Mouse (Mus musculus) hindbrain, embryonic 12.5 days (tissue): ENCODE results near the gene Ccnf. TPM values are rescaled to one million over a fixed set of nuclear protein-coding genes. Genes with fewer than 3 reads are reported as not detected.

Experiments
- ATAC-seq: fragments of 200-750 bp; cut with Nextera tagmentation; 2 replicates; pipeline ENCODE4 v1.8.0; 2017; ENCODE audit warnings: moderate TSS enrichment; ENCODE audit not compliant: low FRiP score
- H3K27ac ChIP-seq: fragments of 300-500 bp; sonication (generic); 2 replicates; pipeline ENCODE4 v1.5.1; 2016; ENCODE audit warnings: mild to moderate bottlenecking
- H3K27me3 ChIP-seq: fragments of 300-500 bp; sonication (generic); 2 replicates; pipeline ENCODE4 v1.6.1; 2016; ENCODE audit warnings: mild to moderate bottlenecking
- H3K36me3 ChIP-seq: fragments of 300-500 bp; sonication (generic); 2 replicates; pipeline ENCODE4 v1.6.1; 2016; ENCODE audit warnings: mild to moderate bottlenecking
- H3K4me1 ChIP-seq: fragments of 300-500 bp; sonication (generic); 2 replicates; pipeline ENCODE4 v1.6.1; 2016
- H3K4me2 ChIP-seq: fragments of 300-500 bp; sonication (generic); replicated peaks from 2 replicates; pipeline ENCODE4 v1.6.1; 2016; ENCODE audit warnings: mild to moderate bottlenecking
- H3K4me3 ChIP-seq: fragments of 300-500 bp; sonication (generic); 2 replicates; pipeline ENCODE4 v1.5.1; 2016; ENCODE audit warnings: mild to moderate bottlenecking
- H3K9ac ChIP-seq: fragments of 300-500 bp; sonication (generic); 2 replicates; pipeline ENCODE4 v1.6.1; 2016; ENCODE audit warnings: mild to moderate bottlenecking, moderate library complexity
- H3K9me3 ChIP-seq: fragments of 300-500 bp; sonication (generic); replicated peaks from 2 replicates; pipeline ENCODE4 v1.6.1; 2016; ENCODE audit warnings: mild to moderate bottlenecking
- whole genome bisulfite sequencing: fragments of 180-500 bp; shearing (Covaris S2); methylation state at CpG from one replicate; pipeline ENCODE4 v1.1.7; 2016; 5-methylcytosine and 5-hydroxymethylcytosine counted together
- polyA plus RNA-seq: library from polyadenylated mRNA; unstranded; fragments of >200 nt; fragmentation: Nextera tagmentation; extraction: Ambion mirVana; gene quantifications from 2 replicates; pipeline ENCODE4 v1.2.1, GENCODE M21; 2016

The Ccnf gene
- polyA plus RNA-seq, 1 experiment from 2014 or later, result 53.3 TPM

DNA sequence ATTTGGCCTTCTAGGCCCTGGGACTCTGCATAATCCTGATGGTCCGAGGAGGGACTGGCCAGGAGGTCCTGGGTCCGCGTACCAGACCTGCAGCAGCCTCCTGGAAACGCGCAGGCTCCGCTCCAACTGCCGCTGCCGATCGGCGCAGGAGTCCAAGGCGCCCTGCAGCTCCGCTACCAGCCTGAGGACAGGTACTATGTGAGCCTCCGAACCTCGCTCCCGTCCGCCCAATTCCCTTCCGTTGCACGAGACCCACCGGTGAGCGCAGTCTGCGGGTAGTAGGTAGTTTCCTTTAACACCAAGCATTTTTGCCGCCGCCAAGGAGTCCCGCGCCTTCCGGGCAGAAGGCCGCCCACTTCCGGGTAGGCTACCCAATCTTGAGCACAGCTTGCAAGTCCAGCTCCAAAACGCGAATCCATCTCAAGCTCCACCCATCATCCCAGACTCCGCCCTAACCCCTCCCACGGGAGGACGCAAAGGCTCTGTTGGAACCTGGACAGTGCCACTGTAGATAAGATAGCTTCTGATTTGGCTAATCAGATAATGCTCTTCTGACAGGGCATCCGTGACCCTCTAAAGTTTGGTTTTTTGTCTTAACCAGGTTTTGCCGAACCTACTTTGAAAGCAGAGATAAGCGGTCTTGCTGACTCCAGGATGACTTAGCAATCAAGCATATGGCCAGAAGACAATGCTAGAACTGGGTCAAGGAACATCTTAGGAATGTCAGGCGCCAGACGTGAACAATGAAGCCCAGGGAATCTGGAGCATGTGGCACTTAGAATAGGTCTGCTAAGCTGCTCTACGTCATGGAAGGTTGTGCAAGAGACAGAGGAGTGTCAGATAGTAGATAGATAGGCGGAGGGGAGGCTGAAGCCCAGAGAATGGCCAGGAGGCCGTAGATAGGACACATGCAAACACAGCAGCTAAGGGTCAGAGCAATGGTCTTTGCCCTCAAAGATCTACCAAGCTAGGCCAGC, 30.6 kb downstream of the Ccnf start, which contains the start of gene Tedc2:
Tedc2 (minus strand) TSS at position 417 of the 977 bp plus-strand sequence.
- H3K4me3 ChIP-seq, result peak within 1 kb of the TSS; percentile 72
- peak within 1 kb of the TSS; percentile 68 for H3K9ac ChIP-seq
- peak; percentile 93 for ATAC-seq
- H3K4me1 ChIP-seq, result peaks cover 14% of the 10 kb centered on the region
- H3K27me3 ChIP-seq, result no peaks in the 10 kb centered on the region
- H3K4me2 ChIP-seq, result peak within 1 kb of the TSS; percentile 88
- no peaks in the 10 kb centered on the region for H3K9me3 ChIP-seq
- peak within 1 kb of the TSS; percentile 71 for H3K27ac ChIP-seq
- peaks cover 58% of the 10 kb centered on the region for H3K36me3 ChIP-seq
- WGBS, result 6% methylated on average over 41 of the region's 41 CpGs

DNA sequence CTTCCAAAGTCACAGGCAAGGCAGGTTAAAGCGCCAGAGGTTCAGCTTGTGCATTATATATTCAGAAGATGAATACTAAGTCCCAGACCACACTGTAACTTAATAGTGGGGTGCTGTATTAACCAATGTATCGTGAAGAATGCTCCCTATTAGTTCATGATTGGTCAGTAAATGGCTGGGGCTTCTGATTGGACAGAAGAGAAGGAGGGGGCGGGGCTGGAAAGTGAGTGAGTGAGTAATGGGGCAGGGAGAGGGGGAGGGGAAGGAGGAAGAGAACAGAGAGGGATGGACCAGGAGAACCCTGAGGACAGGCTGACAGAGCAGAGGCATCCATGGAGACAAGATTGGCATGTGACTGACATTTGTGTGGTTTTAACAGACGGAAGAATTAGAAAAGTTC, 34.4 kb downstream of the Ccnf start:
- Histone ChIP-seq H3K4me3 (no peak overlapping the region), H3K9ac (no peak overlapping the region), H3K9me3 (no peaks in the 10 kb centered on the region), H3K4me2 (no peak overlapping the region), H3K4me1 (peaks cover 21% of the 10 kb centered on the region), H3K27ac (no peak overlapping the region), H3K27me3 (no peaks in the 10 kb centered on the region), H3K36me3 (peaks cover 35% of the 10 kb centered on the region)
- WGBS, result 62% methylated on average over 4 of the region's 4 CpGs
- no peak for ATAC-seq

DNA sequence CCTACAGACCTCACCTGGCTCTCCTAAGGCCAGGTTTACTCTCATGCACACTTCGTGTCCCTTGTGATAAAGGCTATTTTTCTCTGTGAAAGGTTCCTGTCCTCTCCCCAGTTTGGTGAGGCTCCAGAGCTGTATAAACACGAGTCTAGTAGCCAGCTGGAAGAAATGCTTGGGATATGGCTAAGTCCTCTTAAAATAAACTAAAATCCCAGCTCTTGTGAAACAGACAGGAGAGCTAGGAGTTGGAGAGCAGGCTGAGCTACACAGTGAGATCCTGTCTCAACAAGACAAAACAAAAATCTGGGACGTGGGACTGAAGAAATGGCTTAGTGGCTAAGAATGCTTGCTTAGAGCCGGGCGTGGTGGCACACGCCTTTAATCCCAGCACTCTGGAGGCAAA, 38.1 kb downstream of the Ccnf start:
- H3K9me3 ChIP-seq, result no peaks in the 10 kb centered on the region
- H3K4me1 ChIP-seq, result peaks cover 43% of the 10 kb centered on the region
- H3K27me3 ChIP-seq, result peaks cover 13% of the 10 kb centered on the region
- no peak overlapping the region for H3K9ac ChIP-seq
- no peak overlapping the region for H3K4me3 ChIP-seq
- 81% methylated on average over 6 of the region's 6 CpGs for WGBS
- H3K27ac ChIP-seq, result no peak overlapping the region
- peaks cover 32% of the 10 kb centered on the region for H3K36me3 ChIP-seq
- no peak for ATAC-seq
- no peak overlapping the region for H3K4me2 ChIP-seq

DNA sequence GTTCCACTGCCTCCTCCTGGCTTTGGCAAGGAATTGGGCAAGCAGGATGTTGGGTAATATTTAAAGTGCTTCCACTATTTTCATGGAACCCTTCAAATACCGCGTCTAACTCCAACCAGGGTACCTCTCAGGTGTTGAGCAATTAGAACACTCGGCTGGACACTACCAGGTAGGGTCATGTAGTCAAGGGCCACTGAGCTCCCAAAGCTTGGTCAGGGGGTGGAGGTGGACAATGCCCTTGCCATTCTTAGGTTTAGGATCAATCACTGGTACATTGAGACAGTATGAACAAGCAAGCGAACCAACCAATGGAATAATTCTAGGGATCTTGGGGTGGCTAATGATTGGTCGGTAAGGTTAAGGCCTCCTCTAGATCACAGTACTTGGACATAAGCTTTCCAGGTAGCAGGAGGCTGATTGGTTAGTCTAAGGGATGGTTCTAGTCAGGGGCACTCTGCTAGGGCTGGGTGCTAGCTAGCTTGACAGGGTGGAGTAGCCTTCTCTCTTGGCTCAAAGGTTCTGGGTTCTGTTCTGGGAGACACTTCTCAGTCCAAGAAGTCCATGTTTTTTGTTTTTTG, 38.8 kb downstream of the Ccnf start:
- H3K4me2 ChIP-seq, result peak overlapping the region; percentile 96
- no peaks in the 10 kb centered on the region for H3K9me3 ChIP-seq
- WGBS, result 29% methylated on average over 5 of the region's 5 CpGs
- H3K4me3 ChIP-seq, result peak overlapping the region; percentile 53
- peaks cover 20% of the 10 kb centered on the region for H3K27me3 ChIP-seq
- no peak overlapping the region for H3K27ac ChIP-seq
- H3K4me1 ChIP-seq, result peaks cover 50% of the 10 kb centered on the region
- 0 out of 2 replicates have a peak, but pooled peaks have one; percentile 1 for ATAC-seq
- peaks cover 26% of the 10 kb centered on the region for H3K36me3 ChIP-seq
- no peak overlapping the region for H3K9ac ChIP-seq

DNA sequence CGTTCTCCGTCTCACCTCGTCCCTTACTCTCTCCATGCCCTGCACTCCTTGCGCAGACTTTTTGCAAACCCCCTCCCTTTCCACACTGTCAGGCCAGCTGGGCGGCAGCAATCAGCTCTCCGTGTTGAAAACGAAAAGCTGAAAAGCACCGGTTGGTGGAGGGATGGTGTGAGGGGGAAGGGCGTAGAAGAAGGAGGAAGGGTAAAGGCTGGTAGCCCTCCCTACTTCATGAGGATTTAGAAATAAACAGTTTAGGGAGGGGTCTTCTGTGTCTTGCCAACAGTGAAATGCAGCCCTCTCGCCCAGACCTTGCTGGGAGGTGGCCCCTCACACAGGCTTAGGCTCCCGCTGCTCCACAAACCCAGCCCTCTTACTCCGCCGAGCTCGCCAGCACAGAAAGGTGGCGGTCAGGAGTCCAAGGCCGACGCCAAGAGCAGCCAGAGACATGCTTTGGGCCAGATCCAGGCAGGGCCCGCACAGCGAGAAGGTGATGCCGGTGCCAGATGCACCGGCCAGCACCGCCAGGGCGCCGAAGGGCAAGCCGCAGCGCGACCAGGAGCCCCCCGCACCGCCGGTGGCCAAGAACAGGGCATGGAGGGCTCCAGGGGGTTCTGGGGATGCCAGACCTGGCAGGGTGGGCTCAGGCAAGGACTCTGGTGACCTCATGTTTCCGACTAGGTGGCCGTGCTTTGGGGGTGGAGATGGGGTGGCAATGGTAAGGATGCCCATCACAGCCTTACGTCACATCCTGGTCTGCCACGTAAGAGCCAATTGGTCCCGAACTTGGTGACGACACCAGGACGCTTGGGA, 39.4 kb downstream of the Ccnf start:
- WGBS, result 2% methylated on average over 37 of the region's 37 CpGs
- H3K9ac ChIP-seq, result peak overlapping the region; percentile 80
- H3K27ac ChIP-seq, result peak overlapping the region; percentile 79
- peaks cover 19% of the 10 kb centered on the region for H3K36me3 ChIP-seq
- no peaks in the 10 kb centered on the region for H3K9me3 ChIP-seq
- peaks cover 56% of the 10 kb centered on the region for H3K4me1 ChIP-seq
- peak overlapping the region; percentile 96 for H3K4me2 ChIP-seq
- peak; percentile 29; the same call in 1 of the 2 replicates for ATAC-seq
- H3K4me3 ChIP-seq, result peak overlapping the region; percentile 53
- H3K27me3 ChIP-seq, result peaks cover 27% of the 10 kb centered on the region

DNA sequence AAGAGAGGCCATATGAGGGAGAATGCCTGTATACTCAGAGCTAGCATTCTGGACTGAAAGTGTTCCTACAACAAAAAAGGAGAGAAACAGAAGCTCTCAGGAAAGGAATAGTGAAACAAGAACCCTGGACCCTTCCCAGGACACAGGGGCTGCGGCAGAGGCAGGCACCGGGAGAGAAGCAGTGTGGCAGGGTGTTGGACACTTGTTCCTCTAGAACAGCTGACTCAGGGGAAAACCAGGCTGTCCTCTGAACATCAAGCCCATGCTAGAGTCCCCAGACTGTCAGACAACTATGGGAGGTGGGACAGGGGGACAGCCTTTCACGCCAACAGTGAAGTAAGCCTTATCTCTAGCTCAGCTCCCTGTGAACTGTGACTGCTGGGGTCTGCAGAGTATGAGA, 40.7 kb downstream of the Ccnf start:
- 71% methylated on average over 3 of the region's 3 CpGs for WGBS
- Histone ChIP-seq H3K27ac (peak overlapping the region; percentile 60), H3K36me3 (peaks cover 7% of the 10 kb centered on the region), H3K9ac (no peak overlapping the region), H3K4me2 (peak overlapping the region; percentile 96; the same call in 1 of the 2 replicates), H3K4me1 (peaks cover 69% of the 10 kb centered on the region), H3K4me3 (no peak overlapping the region), H3K27me3 (peaks cover 31% of the 10 kb centered on the region), H3K9me3 (no peaks in the 10 kb centered on the region)
- ATAC-seq, result no peak

DNA sequence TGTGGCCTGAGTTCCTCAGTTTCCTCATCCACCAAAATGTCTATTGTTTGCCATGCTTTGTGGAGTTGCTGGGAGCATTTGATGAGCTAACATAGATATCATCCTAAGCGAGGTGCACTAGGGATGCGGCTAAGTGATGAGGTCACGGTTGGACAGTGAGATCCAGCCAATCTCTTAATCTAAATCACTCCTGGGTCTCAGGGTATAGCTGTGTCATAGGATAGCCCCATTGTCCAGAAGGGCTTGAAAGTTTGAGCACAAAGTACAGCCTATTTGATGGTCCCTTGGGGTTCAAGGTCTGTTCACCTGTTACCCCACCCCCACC, 41.4 kb downstream of the Ccnf start:
- H3K27me3 ChIP-seq, result peaks cover 31% of the 10 kb centered on the region
- WGBS, result 68% methylated on average over 3 of the region's 3 CpGs
- H3K4me2 ChIP-seq, result peak overlapping the region; percentile 90; the same call in 1 of the 2 replicates
- H3K27ac ChIP-seq, result peak overlapping the region; percentile 86
- H3K4me3 ChIP-seq, result 0 out of 2 replicates have a peak overlapping the region, but pooled peaks have one; percentile 71
- no peak overlapping the region for H3K9ac ChIP-seq
- no peak for ATAC-seq
- H3K4me1 ChIP-seq, result peaks cover 73% of the 10 kb centered on the region
- H3K36me3 ChIP-seq, result no peaks in the 10 kb centered on the region
- H3K9me3 ChIP-seq, result no peaks in the 10 kb centered on the region

DNA sequence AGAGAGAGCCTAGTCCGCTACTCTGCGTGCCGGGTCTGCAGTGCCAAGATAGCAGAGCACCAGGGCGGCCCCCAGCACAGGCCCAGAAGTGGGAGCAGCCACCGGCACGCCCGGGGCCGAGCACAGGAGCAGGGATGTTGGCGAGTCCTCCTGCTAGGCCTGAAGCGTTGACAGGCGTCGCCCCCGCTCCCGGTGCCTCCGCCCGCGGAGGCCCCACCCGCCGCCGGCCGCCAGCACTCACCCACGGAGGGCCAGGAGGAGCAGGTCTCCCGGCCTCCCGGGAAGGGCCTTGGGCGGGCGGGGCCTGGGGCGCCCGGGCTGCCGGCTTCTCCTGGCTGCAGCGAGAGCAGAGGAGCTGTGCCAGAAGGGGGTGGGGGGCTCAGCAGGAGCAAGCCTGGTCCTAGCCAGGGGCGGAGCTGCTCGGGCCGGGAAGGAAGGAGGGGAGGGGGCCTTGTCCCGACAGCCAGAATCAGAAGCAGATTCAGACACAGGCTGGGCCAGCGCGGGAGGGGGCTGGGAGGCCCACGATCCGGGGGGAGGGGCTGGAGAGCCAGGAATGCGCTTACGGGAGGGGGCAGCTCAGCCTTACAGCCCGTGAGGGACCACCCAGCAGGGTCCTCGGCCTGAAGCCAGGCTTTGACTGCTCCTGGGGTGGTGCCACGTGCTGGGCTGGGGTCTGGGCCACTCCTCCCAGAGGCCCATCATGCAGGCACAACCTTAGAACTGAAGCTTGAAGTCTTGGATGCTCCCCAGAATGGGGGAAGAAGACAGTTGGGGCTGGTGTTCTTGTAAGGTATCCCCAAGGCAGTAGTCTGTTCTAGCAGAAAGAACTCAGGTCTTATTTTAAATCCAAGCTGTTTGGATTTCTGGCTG, 42.0 kb downstream of the Ccnf start, which contains the start of gene Ntn3:
Ntn3 (minus strand) TSS at position 489 of the 873 bp plus-strand sequence.
- Histone ChIP-seq H3K4me1 (peaks cover 79% of the 10 kb centered on the region), H3K27me3 (peaks cover 31% of the 10 kb centered on the region)

DNA sequence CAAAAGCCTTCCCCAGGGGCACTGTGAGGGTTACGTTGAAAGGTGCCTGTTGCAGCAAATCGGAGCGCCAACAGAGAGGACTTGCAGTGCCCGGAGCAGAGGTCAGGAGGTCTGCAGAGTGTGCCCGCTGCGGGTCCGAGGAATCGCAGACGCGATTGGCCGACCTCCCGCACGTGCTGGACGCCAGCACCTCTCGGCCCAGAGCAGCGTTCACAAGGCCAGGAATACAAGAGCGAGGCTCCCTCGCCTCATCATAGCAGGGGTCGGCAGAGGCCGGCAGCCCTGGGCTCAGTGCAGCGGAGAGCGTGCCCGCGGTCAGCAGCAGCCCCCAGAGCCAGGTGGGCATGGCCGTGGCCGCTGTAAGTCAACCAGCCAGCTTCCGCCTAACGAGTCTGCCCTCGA, 42.6 kb downstream of the Ccnf start:
- no peaks in the 10 kb centered on the region for H3K9me3 ChIP-seq
- WGBS, result 2% methylated on average over 29 of the region's 29 CpGs
- 0 out of 2 replicates have a peak, but pooled peaks have one; percentile 0 for ATAC-seq
- H3K4me1 ChIP-seq, result peaks cover 85% of the 10 kb centered on the region
- no peaks in the 10 kb centered on the region for H3K36me3 ChIP-seq
- H3K27me3 ChIP-seq, result peaks cover 31% of the 10 kb centered on the region
- peak overlapping the region; percentile 86 for H3K27ac ChIP-seq
- H3K4me2 ChIP-seq, result peak overlapping the region; percentile 90
- peak overlapping the region; percentile 71 for H3K4me3 ChIP-seq
- peak overlapping the region; percentile 84 for H3K9ac ChIP-seq

More for the DNA sequence above, 42.0 kb downstream of the Ccnf start, which contains the start of gene Ntn3:
- Histone ChIP-seq H3K36me3 (no peaks in the 10 kb centered on the region), H3K9me3 (no peaks in the 10 kb centered on the region), H3K4me2 (peak within 1 kb of the TSS; percentile 90), H3K9ac (peak within 1 kb of the TSS; percentile 84), H3K27ac (peak within 1 kb of the TSS; percentile 86), H3K4me3 (peak within 1 kb of the TSS; percentile 71)
- ATAC-seq, result peak; percentile 32
- under 1% methylated on average over 39 of the region's 43 CpGs for WGBS

DNA sequence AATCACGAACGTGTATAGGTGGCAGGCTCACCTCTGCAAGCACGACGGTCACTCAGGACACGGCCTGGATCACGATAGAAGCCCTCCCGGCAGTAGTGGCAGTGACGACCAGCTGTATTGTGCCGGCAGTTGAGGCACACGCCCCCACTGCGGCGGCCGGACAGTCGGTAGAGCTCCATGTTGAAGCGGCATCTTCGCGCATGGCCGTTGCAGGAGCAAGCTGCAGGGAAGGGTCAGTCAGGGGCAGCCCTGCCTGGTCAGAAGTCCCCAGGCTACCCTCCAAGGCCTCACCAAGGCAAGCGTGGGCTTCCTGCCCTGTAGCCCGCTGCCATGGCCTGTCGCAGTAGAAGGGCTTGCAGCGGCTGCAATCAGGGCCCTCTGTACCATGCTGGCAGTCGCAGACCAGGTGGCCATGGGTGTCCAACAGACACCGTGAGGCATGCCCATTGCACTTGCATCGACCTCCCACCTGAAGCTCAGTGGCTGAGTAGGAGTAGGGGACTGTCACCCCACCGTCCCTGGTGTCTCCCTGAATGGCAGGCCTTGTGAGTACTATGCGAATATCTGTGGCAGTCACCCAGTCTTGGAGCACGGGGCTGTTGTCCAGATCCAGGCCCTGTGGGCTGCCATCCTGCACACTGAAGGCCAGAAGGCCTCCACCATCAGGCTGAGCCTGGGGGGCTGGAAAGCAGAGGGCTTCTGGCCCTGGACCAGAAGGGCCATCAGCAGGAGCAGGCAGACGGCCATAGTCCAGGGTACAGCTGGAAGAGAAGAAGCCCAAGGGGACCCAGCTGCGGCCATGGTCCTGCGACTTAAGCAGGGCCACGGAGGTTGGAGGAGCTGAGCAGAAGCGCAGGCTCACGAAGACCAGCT, 43.3 kb downstream of the Ccnf start:
- Histone ChIP-seq H3K4me1 (peaks cover 90% of the 10 kb centered on the region), H3K27me3 (peaks cover 31% of the 10 kb centered on the region), H3K9ac (peak overlapping the region; percentile 84), H3K9me3 (no peaks in the 10 kb centered on the region), H3K36me3 (no peaks in the 10 kb centered on the region), H3K4me2 (peak overlapping the region; percentile 90), H3K4me3 (peak overlapping the region; percentile 71), H3K27ac (peak overlapping the region; percentile 86)
- ATAC-seq, result no peak
- WGBS, result 54% methylated on average over 34 of the region's 34 CpGs
